Mouse (Mus musculus): ENCODE measurements around the gene 4930564D02Rik.

- TF ChIP-seq CTCF (IDR thresholded peaks at IDR 0.05; ENCODE audit: insufficient read depth, low read length) (no peak), POLR2A (IDR thresholded peaks at IDR 0.05; ENCODE audit: borderline replicate concordance, extremely low read depth, low read depth, low read length) (no peak)
Observed at GRCm38 (mm10) chr3:105049848-105050247, 16.8 kb upstream of the 4930564D02Rik start.
